23 mouse cellular contexts compared by ENCODE assay signal in the genomic region with DNA sequence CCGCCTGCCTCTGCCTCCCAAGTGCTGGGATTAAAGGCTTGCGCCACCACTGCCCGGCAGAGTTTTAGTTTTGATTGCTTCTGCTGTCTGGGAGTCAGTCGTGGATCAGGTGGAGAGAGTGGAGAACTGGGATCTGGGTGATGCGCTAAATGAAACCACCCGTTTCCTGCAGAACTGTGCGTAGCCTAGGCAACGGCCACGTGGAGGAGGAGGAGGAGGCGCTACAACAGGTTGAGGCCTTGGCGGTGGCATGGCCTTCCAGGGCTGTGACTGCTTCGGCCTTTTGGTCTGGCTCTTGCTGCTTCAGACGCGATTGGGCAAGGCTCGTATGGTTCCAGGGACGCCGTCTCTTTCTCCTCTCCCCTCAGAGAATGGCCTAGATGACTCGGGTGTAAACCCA. TPM values are rescaled to one million over a fixed set of nuclear protein-coding genes. Genes with fewer than 3 reads are reported as not detected.
"Had no signal": no experiment of that assay in that cellular context is flagged by ENCODE, and none has a peak within 500 bp of the region (broad histone marks: within the 10 kb centered on the region; RNA-seq: fewer than 3 reads in every experiment).

TSS of gene Prss44 (plus strand) at position 206 of the 400 bp plus-strand sequence.

- H3K4me1 ChIP-seq: limb, embryonic 13.5 days; midbrain, embryonic 12.5 days; neural tube, embryonic 13.5 days; stomach, embryonic 15.5 days had no signal

- DNase-seq: kidney, adult 9 months; kidney, postnatal 4 days; left cerebral cortex, postnatal 4 days; lung, adult 18-20 months; retina, postnatal 1 day; right cerebral cortex, postnatal 4 days; thymus, adult 2 months; thymus, postnatal 25 days had no signal

- H3K9me3 ChIP-seq: limb, embryonic 13.5 days; midbrain, embryonic 12.5 days; neural tube, embryonic 13.5 days; stomach, embryonic 15.5 days had no signal

- H3K4me2 ChIP-seq: limb, embryonic 13.5 days; midbrain, embryonic 12.5 days; neural tube, embryonic 13.5 days; stomach, embryonic 15.5 days had no signal

- H3K9ac ChIP-seq: limb, embryonic 13.5 days; liver, embryonic 14.5 days; midbrain, embryonic 12.5 days; neural tube, embryonic 13.5 days; stomach, embryonic 15.5 days had no signal

- H3K27me3 ChIP-seq: limb, embryonic 13.5 days; midbrain, embryonic 12.5 days; neural tube, embryonic 13.5 days; stomach, embryonic 15.5 days had no signal

- H3K27ac ChIP-seq: kidney, postnatal 0 days; layer of hippocampus, adult 2 months; limb, embryonic 13.5 days; liver, embryonic 14.5 days; midbrain, embryonic 12.5 days; neural tube, embryonic 13.5 days; stomach, embryonic 15.5 days had no signal

- H3K4me3 ChIP-seq: layer of hippocampus, adult 2 months; limb, embryonic 13.5 days; midbrain, embryonic 12.5 days; neural tube, embryonic 13.5 days; stomach, embryonic 15.5 days had no signal

- ATAC-seq: midbrain, embryonic 16.5 days had no signal

- H3K36me3 ChIP-seq: limb, embryonic 13.5 days; midbrain, embryonic 12.5 days; neural tube, embryonic 13.5 days; stomach, embryonic 15.5 days had no signal

RNA-seq across cellular contexts. Expression of gene Prss44, which starts in this region (rescaled TPM):
- total RNA-seq: layer of hippocampus, adult 2 months; layer of hippocampus, postnatal 14 days; left cerebral cortex, adult 18-20 months; left cerebral cortex, postnatal 10 days; left cerebral cortex, postnatal 4 days; liver, adult 2 months had no signal
- polyA plus RNA-seq: kidney, postnatal 0 days; limb, embryonic 13.5 days; liver, adult 2 months; liver, embryonic 14.5 days; lung, embryonic 16.5 days; midbrain, embryonic 12.5 days; midbrain, embryonic 16.5 days; neural tube, embryonic 13.5 days; spleen, adult 2 months; stomach, embryonic 15.5 days; urinary bladder, adult 2 months had no signal
